Mouse (Mus musculus): ENCODE data around the gene Sash1.

- no peak for TF ChIP-seq TAL1 (IDR thresholded peaks at IDR 0.05; ENCODE audit: low read length)
- no peak for TF ChIP-seq GATA1 (IDR thresholded peaks at IDR 0.05; ENCODE audit: low read length)
These were observed 80.5 kb downstream of the Sash1 start for GRCm38 (mm10) chr10:8805402-8805801.
